Mouse (Mus musculus): Measurements from ENCODE around the gene Ptpn7. TPM values are rescaled to one million over a fixed set of nuclear protein-coding genes. Genes with fewer than 3 reads are reported as not detected.
A peak's percentile ranks its signal among the peaks of the same experiment; 100 is the strongest.

Gene Ptpn7
- polyA plus RNA-seq, 1 experiment from 2014 or later = 20.5 TPM

GRCm38 (mm10) chr1:135112661-135113060 lies 19.8 kb upstream of the Ptpn7 start:
- Histone ChIP-seq H3K4me1 (ENCODE audit: control insufficient read depth, insufficient read depth, low read length) (no peaks in the 10 kb centered on the region), H3K9me3 (replicated peaks; ENCODE audit: control insufficient read depth, low read length) (no peaks in the 10 kb centered on the region), H3K4me2 (ENCODE audit: low read depth, low read length) (no peak overlapping the region), H3K36me3 (ENCODE audit: control insufficient read depth, insufficient read depth) (no peaks in the 10 kb centered on the region), H3K27me3 (ENCODE audit: control insufficient read depth, insufficient read depth, low read length) (peaks cover 10% of the 10 kb centered on the region), H3K4me3 (ENCODE audit: low read length) (no peak overlapping the region), H3K9ac (ENCODE audit: low read length) (no peak overlapping the region), H3K27ac (ENCODE audit: low read length) (no peak overlapping the region)
- 6% methylated on average over 8 of the region's 8 CpGs for WGBS
- ATAC-seq (replicated peaks; ENCODE audit: extremely low read depth, insufficient read depth, low FRiP score) = no peak

GRCm38 (mm10) chr1:135124573-135125363 lies 7.7 kb upstream of the Ptpn7 start:
- Histone ChIP-seq H3K9me3 (replicated peaks; ENCODE audit: control insufficient read depth, low read length) (no peaks in the 10 kb centered on the region), H3K36me3 (ENCODE audit: control insufficient read depth, insufficient read depth) (no peaks in the 10 kb centered on the region), H3K4me3 (ENCODE audit: low read length) (no peak overlapping the region), H3K27ac (ENCODE audit: low read length) (no peak overlapping the region), H3K27me3 (ENCODE audit: control insufficient read depth, insufficient read depth, low read length) (peaks cover 31% of the 10 kb centered on the region), H3K4me2 (ENCODE audit: low read depth, low read length) (no peak overlapping the region), H3K9ac (ENCODE audit: low read length) (no peak overlapping the region), H3K4me1 (ENCODE audit: control insufficient read depth, insufficient read depth, low read length) (peaks cover 11% of the 10 kb centered on the region)
- ATAC-seq (replicated peaks; ENCODE audit: extremely low read depth, insufficient read depth, low FRiP score) = no peak
- 90% methylated on average over 8 of the region's 8 CpGs for WGBS

GRCm38 (mm10) chr1:135125990-135126389 lies 6.5 kb upstream of the Ptpn7 start:
- WGBS = 38% methylated on average over 8 of the region's 8 CpGs
- ATAC-seq (replicated peaks; ENCODE audit: extremely low read depth, insufficient read depth, low FRiP score) = no peak
- Histone ChIP-seq H3K4me2 (ENCODE audit: low read depth, low read length) (no peak overlapping the region), H3K4me3 (ENCODE audit: low read length) (no peak overlapping the region), H3K9ac (ENCODE audit: low read length) (no peak overlapping the region), H3K27me3 (ENCODE audit: control insufficient read depth, insufficient read depth, low read length) (peaks cover 33% of the 10 kb centered on the region), H3K4me1 (ENCODE audit: control insufficient read depth, insufficient read depth, low read length) (peaks cover 11% of the 10 kb centered on the region), H3K36me3 (ENCODE audit: control insufficient read depth, insufficient read depth) (no peaks in the 10 kb centered on the region), H3K27ac (ENCODE audit: low read length) (no peak overlapping the region), H3K9me3 (replicated peaks; ENCODE audit: control insufficient read depth, low read length) (no peaks in the 10 kb centered on the region)

- no peaks in the 10 kb centered on the region for H3K36me3 ChIP-seq (ENCODE audit: control insufficient read depth, insufficient read depth)
- no peaks in the 10 kb centered on the region for H3K9me3 ChIP-seq (replicated peaks; ENCODE audit: control insufficient read depth, low read length)
- peaks cover 33% of the 10 kb centered on the region for H3K27me3 ChIP-seq (ENCODE audit: control insufficient read depth, insufficient read depth, low read length)
- 43% methylated on average over 4 of the region's 4 CpGs for WGBS
- H3K4me3 ChIP-seq (ENCODE audit: low read length) = no peak overlapping the region
- H3K9ac ChIP-seq (ENCODE audit: low read length) = no peak overlapping the region
- H3K27ac ChIP-seq (ENCODE audit: low read length) = no peak overlapping the region
- H3K4me2 ChIP-seq (ENCODE audit: low read depth, low read length) = no peak overlapping the region
- peaks cover 13% of the 10 kb centered on the region for H3K4me1 ChIP-seq (ENCODE audit: control insufficient read depth, insufficient read depth, low read length)
- no peak for ATAC-seq (replicated peaks; ENCODE audit: extremely low read depth, insufficient read depth, low FRiP score)
These were observed 6.0 kb upstream of the Ptpn7 start for GRCm38 (mm10) chr1:135126443-135127027.

GRCm38 (mm10) chr1:135128011-135128441 lies 4.5 kb upstream of the Ptpn7 start:
- ATAC-seq (replicated peaks; ENCODE audit: extremely low read depth, insufficient read depth, low FRiP score) = no peak
- Histone ChIP-seq H3K4me3 (ENCODE audit: low read length) (no peak overlapping the region), H3K36me3 (ENCODE audit: control insufficient read depth, insufficient read depth) (no peaks in the 10 kb centered on the region), H3K27ac (ENCODE audit: low read length) (no peak overlapping the region), H3K9ac (ENCODE audit: low read length) (no peak overlapping the region; the same call in 1 of the 2 replicates), H3K4me1 (ENCODE audit: control insufficient read depth, insufficient read depth, low read length) (peaks cover 16% of the 10 kb centered on the region), H3K9me3 (replicated peaks; ENCODE audit: control insufficient read depth, low read length) (no peaks in the 10 kb centered on the region), H3K27me3 (ENCODE audit: control insufficient read depth, insufficient read depth, low read length) (peaks cover 33% of the 10 kb centered on the region), H3K4me2 (ENCODE audit: low read depth, low read length) (no peak overlapping the region)
- WGBS = 51% methylated on average over 6 of the region's 6 CpGs

GRCm38 (mm10) chr1:135128986-135129385 lies 3.5 kb upstream of the Ptpn7 start:
- 30% methylated on average over 9 of the region's 9 CpGs for WGBS
- Histone ChIP-seq H3K9ac (ENCODE audit: low read length) (no peak overlapping the region), H3K27me3 (ENCODE audit: control insufficient read depth, insufficient read depth, low read length) (peaks cover 33% of the 10 kb centered on the region), H3K4me1 (ENCODE audit: control insufficient read depth, insufficient read depth, low read length) (peaks cover 16% of the 10 kb centered on the region), H3K27ac (ENCODE audit: low read length) (no peak overlapping the region), H3K9me3 (replicated peaks; ENCODE audit: control insufficient read depth, low read length) (no peaks in the 10 kb centered on the region), H3K36me3 (ENCODE audit: control insufficient read depth, insufficient read depth) (no peaks in the 10 kb centered on the region), H3K4me3 (ENCODE audit: low read length) (no peak overlapping the region), H3K4me2 (ENCODE audit: low read depth, low read length) (peak overlapping the region; percentile 0; the same call in 1 of the 2 replicates)
- no peak for ATAC-seq (replicated peaks; ENCODE audit: extremely low read depth, insufficient read depth, low FRiP score)

- Histone ChIP-seq H3K27me3 (ENCODE audit: control insufficient read depth, insufficient read depth, low read length) (peaks cover 33% of the 10 kb centered on the region), H3K9ac (ENCODE audit: low read length) (no peak overlapping the region), H3K4me1 (ENCODE audit: control insufficient read depth, insufficient read depth, low read length) (peaks cover 16% of the 10 kb centered on the region), H3K4me3 (ENCODE audit: low read length) (no peak overlapping the region), H3K27ac (ENCODE audit: low read length) (peak overlapping the region; percentile 34; the same call in 1 of the 2 replicates), H3K36me3 (ENCODE audit: control insufficient read depth, insufficient read depth) (no peaks in the 10 kb centered on the region), H3K9me3 (replicated peaks; ENCODE audit: control insufficient read depth, low read length) (no peaks in the 10 kb centered on the region), H3K4me2 (ENCODE audit: low read depth, low read length) (no peak overlapping the region)
- ATAC-seq (replicated peaks; ENCODE audit: extremely low read depth, insufficient read depth, low FRiP score) = no peak
- WGBS = 76% methylated on average over 9 of the region's 9 CpGs
These were observed 2.8 kb upstream of the Ptpn7 start for GRCm38 (mm10) chr1:135129543-135130183.

- peak overlapping the region; percentile 42; the same call in 1 of the 2 replicates for H3K4me2 ChIP-seq (ENCODE audit: low read depth, low read length)
- H3K27ac ChIP-seq (ENCODE audit: low read length) = no peak overlapping the region; the same call in 1 of the 2 replicates
- ATAC-seq (replicated peaks; ENCODE audit: extremely low read depth, insufficient read depth, low FRiP score) = no peak
- peaks cover 27% of the 10 kb centered on the region for H3K27me3 ChIP-seq (ENCODE audit: control insufficient read depth, insufficient read depth, low read length)
- H3K9ac ChIP-seq (ENCODE audit: low read length) = no peak overlapping the region
- WGBS = 52% methylated on average over 2 of the region's 2 CpGs
- 0 out of 2 replicates have a peak overlapping the region, but pooled peaks have one; percentile 7 for H3K4me3 ChIP-seq (ENCODE audit: low read length)
- H3K36me3 ChIP-seq (ENCODE audit: control insufficient read depth, insufficient read depth) = no peaks in the 10 kb centered on the region
- H3K4me1 ChIP-seq (ENCODE audit: control insufficient read depth, insufficient read depth, low read length) = peaks cover 16% of the 10 kb centered on the region
- no peaks in the 10 kb centered on the region for H3K9me3 ChIP-seq (replicated peaks; ENCODE audit: control insufficient read depth, low read length)
These were observed 2.0 kb upstream of the Ptpn7 start for GRCm38 (mm10) chr1:135130376-135131018.

Data from heart, embryonic 16.5 days (tissue).